Mouse (Mus musculus) stomach, embryonic 14.5 days (tissue): ENCODE measurements around the gene Epb41. TPM values are rescaled to one million over a fixed set of nuclear protein-coding genes. Genes with fewer than 3 reads are reported as not detected.

Experiments
- ATAC-seq: fragments of 200-750 bp; cut with Nextera tagmentation; 2 replicates; pipeline ENCODE4 v1.8.0; 2017; ENCODE audit warnings: low read depth, moderate TSS enrichment; ENCODE audit not compliant: insufficient number of reproducible peaks, insufficient read depth, low FRiP score
- H3K27ac ChIP-seq: fragments of 300-500 bp; sonication (generic); 2 replicates; pipeline ENCODE4 v1.5.1; 2014; ENCODE audit warnings: mild to moderate bottlenecking, low read length, moderate library complexity, mixed read lengths
- H3K27me3 ChIP-seq: fragments of 300-500 bp; sonication (generic); 2 replicates; pipeline ENCODE4 v1.6.1; 2014; ENCODE audit warnings: low read length, control low read depth, mixed read lengths; ENCODE audit not compliant: control insufficient read depth, insufficient read depth
- H3K36me3 ChIP-seq: fragments of 300-500 bp; sonication (generic); 2 replicates; pipeline ENCODE4 v1.6.1; 2014; ENCODE audit warnings: mild to moderate bottlenecking, control low read depth, low read length, moderate library complexity, mixed read lengths; ENCODE audit not compliant: control insufficient read depth, insufficient read depth
- H3K4me1 ChIP-seq: fragments of 300-500 bp; sonication (generic); 2 replicates; pipeline ENCODE4 v1.6.1; 2014; ENCODE audit warnings: low read length, control low read depth, mixed read lengths; ENCODE audit not compliant: control insufficient read depth, insufficient read depth
- H3K4me2 ChIP-seq: fragments of 300-500 bp; sonication (generic); replicated peaks from 2 replicates; pipeline ENCODE4 v1.6.1; 2014; ENCODE audit warnings: low read depth, low read length, control low read depth
- H3K4me3 ChIP-seq: fragments of 300-500 bp; sonication (generic); 2 replicates; pipeline ENCODE4 v1.5.1; 2014; ENCODE audit warnings: low read depth, low read length, control low read depth
- H3K9ac ChIP-seq: fragments of 300-500 bp; sonication (generic); replicated peaks from 2 replicates; pipeline ENCODE4 v1.6.1; 2014; ENCODE audit warnings: low read depth, mild to moderate bottlenecking, control low read depth, low read length, moderate library complexity, mixed read lengths
- H3K9me3 ChIP-seq: fragments of 300-500 bp; sonication (generic); 2 replicates; pipeline ENCODE4 v1.6.1; 2016; ENCODE audit warnings: low read depth, low read length, control low read depth; ENCODE audit not compliant: control insufficient read depth
- WGBS: fragments of 180-500 bp; shearing (Covaris S2); extraction: QIAGEN DNeasy Blood & Tissue Kit; methylation state at CpG from one replicate; pipeline ENCODE4 v1.1.7; 2014; 5-methylcytosine and 5-hydroxymethylcytosine counted together
- polyA plus RNA-seq: library from polyadenylated mRNA; unstranded; fragments of >200 nt; fragmentation: Nextera tagmentation; extraction: Ambion mirVana; gene quantifications from 2 replicates; pipeline ENCODE4 v1.2.1, GENCODE M21; 2014

Epb41 gene
- polyA plus RNA-seq, 1 experiment from 2014 or later = 55.0 TPM

DNA sequence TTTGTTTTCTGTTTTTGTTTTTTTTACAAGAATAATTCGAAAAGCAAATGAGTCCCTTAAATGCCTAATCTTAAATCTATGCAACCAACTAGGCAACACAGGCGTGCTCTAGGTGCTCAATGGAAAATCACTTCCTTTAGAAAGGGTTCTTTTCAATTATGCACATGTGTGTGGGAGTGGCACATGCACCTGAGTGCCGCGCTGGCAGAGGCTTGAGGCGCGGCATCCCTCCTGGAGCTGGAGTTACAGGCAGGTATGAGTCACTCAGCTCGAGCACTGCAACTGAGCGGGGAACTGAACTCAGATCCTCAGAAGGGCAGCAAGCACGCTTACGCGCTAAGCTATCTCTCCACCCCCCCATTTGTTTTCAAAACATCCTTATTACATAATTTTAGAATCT, 127.3 kb downstream of the Epb41 start:
- ATAC-seq = no peak
- H3K9ac ChIP-seq = no peak overlapping the region
- WGBS = 85% methylated on average over 11 of the region's 11 CpGs

DNA sequence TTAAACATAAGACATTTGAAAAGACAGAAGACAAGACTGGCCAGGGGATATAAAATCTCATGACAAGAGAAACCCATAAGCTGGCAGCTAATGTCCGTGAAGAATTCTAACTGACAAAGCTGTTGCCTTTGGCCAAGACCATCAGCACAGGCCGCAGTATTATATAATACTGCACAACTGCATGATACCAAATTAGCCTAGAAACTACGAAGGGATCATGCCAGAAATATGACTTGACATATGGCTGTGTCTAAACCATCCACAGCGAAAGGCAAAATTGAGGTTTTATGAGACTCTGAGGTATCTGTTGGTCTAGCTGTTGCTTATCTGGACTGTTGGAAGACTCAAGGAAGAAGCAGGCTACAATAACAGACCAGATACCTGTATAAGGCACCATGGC, 134.3 kb downstream of the Epb41 start:
- H3K9ac ChIP-seq = no peak overlapping the region
- no peak for ATAC-seq
- no peak overlapping the region for H3K4me3 ChIP-seq
- H3K36me3 ChIP-seq = no peaks in the 10 kb centered on the region; the same call in 1 of the 2 replicates
- no peaks in the 10 kb centered on the region for H3K27me3 ChIP-seq
- no peak overlapping the region for H3K4me2 ChIP-seq
- WGBS = 96% methylated on average over 4 of the region's 4 CpGs
- H3K27ac ChIP-seq = no peak overlapping the region
- H3K4me1 ChIP-seq = no peaks in the 10 kb centered on the region
- H3K9me3 ChIP-seq = no peaks in the 10 kb centered on the region

More for the DNA sequence above, 127.3 kb downstream of the Epb41 start:
- H3K36me3 ChIP-seq = 0 out of 2 replicates have a peak, but pooled peaks cover 3% of the 10 kb centered on the region
- H3K27me3 ChIP-seq = no peaks in the 10 kb centered on the region
- H3K4me2 ChIP-seq = no peak overlapping the region
- H3K9me3 ChIP-seq = no peaks in the 10 kb centered on the region
- peaks cover 3% of the 10 kb centered on the region for H3K4me1 ChIP-seq
- H3K27ac ChIP-seq = no peak overlapping the region
- H3K4me3 ChIP-seq = no peak overlapping the region

DNA sequence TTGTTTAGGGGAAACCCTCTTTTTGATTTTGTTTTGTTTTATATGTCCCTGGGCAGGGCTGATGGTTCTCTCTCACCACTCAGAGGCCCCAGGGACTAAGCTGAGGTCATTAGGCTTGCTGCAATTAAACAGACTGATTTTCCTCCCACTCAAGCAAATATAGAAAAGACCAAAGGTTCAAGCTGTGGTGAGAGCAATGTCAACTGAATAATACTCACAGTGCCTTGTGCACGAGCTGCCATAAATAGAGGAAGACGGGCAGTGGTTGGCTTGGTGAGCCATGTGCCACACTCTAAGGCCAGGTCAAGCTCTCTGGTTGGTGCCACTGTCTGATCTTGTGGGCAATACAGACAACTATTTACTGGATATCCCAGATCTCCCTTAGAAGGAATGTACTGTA, 135.7 kb downstream of the Epb41 start:
- Histone ChIP-seq H3K4me1 (no peaks in the 10 kb centered on the region), H3K36me3 (no peaks in the 10 kb centered on the region; the same call in 1 of the 2 replicates), H3K27me3 (no peaks in the 10 kb centered on the region), H3K27ac (no peak overlapping the region), H3K4me3 (no peak overlapping the region), H3K9me3 (no peaks in the 10 kb centered on the region), H3K9ac (no peak overlapping the region), H3K4me2 (no peak overlapping the region)
- WGBS = 71% methylated on average over 2 of the region's 2 CpGs
- no peak for ATAC-seq

DNA sequence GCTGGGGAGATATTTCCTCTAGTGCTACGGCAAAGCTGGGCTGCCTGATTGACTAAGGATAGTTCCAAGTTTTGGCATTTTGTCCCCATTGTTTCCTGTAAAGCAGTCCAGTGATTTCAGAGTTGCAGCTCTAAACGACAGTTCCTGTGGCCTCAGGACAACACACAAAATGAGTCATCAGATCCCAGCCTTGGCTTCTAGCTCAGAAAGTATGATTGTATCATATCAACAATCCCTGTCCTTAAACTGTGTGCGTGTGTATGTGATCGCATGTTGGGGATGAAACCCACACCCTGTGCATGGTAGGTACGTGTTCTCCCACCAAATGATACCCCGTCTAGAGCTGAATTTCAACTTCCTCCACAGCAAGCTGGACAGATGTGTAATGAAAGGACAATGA, 146.0 kb downstream of the Epb41 start:
- WGBS = 89% methylated on average over 6 of the region's 6 CpGs
- ATAC-seq = no peak
- peaks cover 35% of the 10 kb centered on the region for H3K36me3 ChIP-seq

DNA sequence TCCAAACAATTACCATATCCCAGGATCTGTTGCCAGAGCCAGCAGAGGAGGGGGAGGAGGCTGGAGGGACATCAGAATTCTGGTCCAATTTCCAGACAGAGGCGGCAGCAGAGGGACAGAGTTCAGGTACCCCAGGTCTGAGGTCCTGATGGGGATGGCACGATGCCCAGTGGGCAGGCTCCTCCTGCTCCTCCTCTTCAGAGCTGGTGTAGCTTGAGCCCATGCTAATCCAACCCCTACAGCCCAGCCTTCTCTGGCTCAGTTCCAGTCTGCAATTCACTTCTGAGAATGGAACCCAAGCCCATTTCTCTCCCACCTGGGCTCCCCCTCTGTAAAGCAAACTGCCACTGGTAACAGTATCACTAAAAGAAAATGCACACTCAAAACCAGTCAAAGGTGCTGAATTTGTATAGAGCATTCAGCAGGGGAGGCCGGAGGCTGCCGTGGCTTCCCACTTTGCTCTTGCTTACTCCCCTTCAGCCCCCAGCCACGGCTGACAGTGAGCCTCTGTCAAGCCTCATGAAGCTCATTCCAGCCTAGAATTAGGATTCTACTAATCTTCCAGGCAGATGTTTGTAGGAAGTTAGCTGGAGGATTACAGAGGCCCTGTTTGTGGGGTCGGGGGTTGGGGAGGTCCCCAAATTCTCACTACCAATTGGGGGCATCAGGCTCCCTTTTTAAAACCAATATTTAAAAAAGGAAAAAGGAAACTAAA, 150.9 kb downstream of the Epb41 start:
- peaks cover 19% of the 10 kb centered on the region for H3K4me1 ChIP-seq
- no peak overlapping the region for H3K27ac ChIP-seq
- no peaks in the 10 kb centered on the region for H3K9me3 ChIP-seq
- H3K9ac ChIP-seq = 0 out of 2 replicates have a peak overlapping the region, but pooled peaks have one; percentile 1
- WGBS = 62% methylated on average over 6 of the region's 6 CpGs
- H3K4me3 ChIP-seq = no peak overlapping the region
- peaks cover 16% of the 10 kb centered on the region; the same call in 1 of the 2 replicates for H3K36me3 ChIP-seq
- H3K27me3 ChIP-seq = peaks cover 15% of the 10 kb centered on the region
- no peak overlapping the region for H3K4me2 ChIP-seq
- no peak for ATAC-seq

More for the DNA sequence above, 146.0 kb downstream of the Epb41 start:
- Histone ChIP-seq H3K9me3 (no peaks in the 10 kb centered on the region), H3K9ac (no peak overlapping the region), H3K4me3 (no peak overlapping the region), H3K4me1 (peaks cover 7% of the 10 kb centered on the region; the same call in 1 of the 2 replicates), H3K27me3 (no peaks in the 10 kb centered on the region), H3K27ac (no peak overlapping the region), H3K4me2 (no peak overlapping the region)

DNA sequence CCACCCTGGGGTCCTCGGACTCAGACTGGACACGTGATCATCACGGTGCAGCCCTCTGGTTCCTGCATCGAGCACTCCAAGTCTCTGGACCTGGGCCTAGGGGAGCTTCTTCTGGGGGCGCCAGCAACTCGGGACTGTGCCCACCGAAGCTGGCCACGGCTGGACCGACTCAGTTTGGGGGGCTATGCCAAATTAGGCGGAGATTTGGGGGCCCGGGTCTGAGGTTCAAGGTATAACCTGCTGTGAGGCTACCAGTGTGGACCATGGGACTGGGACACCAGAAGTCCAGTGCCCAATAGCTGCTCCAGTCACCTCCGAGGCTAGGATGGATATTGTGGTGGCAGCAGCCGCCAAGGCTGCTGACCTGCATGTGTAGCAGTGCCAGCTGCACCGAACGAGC, 152.7 kb downstream of the Epb41 start:
- 62% methylated on average over 15 of the region's 15 CpGs for WGBS
- peak overlapping the region; percentile 90 for H3K4me2 ChIP-seq
- H3K9me3 ChIP-seq = no peaks in the 10 kb centered on the region
- H3K9ac ChIP-seq = 0 out of 2 replicates have a peak overlapping the region, but pooled peaks have one; percentile 46
- H3K4me1 ChIP-seq = peaks cover 29% of the 10 kb centered on the region
- peak overlapping the region; percentile 56 for H3K4me3 ChIP-seq
- H3K27ac ChIP-seq = no peak overlapping the region
- peaks cover 9% of the 10 kb centered on the region; the same call in 1 of the 2 replicates for H3K36me3 ChIP-seq
- H3K27me3 ChIP-seq = peaks cover 15% of the 10 kb centered on the region
- no peak for ATAC-seq

DNA sequence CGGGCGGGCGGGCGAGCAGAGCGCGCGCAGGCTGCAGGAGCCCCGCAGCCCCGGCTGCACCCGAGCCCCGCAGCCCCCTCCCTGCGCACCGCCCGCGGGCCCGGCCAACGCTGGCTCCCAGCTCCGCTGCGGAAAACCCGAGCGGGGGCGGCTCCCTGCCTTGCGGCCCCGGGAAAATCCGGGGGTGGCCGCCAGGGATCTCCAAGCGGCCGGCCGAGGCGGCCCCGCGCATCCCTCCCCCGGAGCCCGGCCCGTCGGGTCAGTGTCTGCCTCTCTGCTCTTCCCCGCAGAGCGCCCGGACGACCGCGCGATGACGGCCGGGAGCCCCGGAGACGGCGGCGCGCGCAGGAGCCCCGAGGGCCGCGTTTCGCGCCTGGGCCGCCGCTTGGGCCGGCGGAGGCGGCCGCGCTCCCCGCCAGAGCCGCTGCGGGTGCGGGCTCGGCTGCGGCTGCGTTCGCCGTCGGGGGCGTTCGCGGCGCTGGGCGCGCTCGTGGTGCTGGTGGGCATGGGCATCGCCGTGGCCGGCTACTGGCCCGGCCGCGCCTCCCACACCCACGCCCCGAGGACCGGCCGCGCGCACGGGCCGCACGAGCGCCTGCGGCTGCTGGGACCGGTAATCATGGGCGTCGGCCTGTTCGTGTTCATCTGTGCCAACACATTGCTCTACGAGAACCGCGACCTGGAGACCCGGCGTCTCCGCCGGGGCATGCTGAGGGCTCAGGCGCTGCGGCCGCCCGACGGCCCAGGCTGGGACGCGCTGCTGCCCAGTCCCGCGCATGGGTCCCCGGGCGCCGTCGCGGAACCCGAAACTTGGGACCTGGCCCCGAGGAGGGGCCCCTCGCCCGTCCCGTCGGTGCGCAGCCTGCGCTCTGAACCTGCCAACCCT, 153.4 kb downstream of the Epb41 start, which contains the start of gene Tmem200b:
Tmem200b (plus strand) TSS at position 311 of the 886 bp plus-strand sequence.
- Histone ChIP-seq H3K9ac (peak within 1 kb of the TSS; percentile 46), H3K4me1 (peaks cover 29% of the 10 kb centered on the region), H3K4me3 (peak within 1 kb of the TSS; percentile 56), H3K27me3 (peaks cover 16% of the 10 kb centered on the region), H3K4me2 (peak within 1 kb of the TSS; percentile 90), H3K27ac (no peak within 1 kb of the TSS), H3K36me3 (peaks cover 9% of the 10 kb centered on the region; the same call in 1 of the 2 replicates), H3K9me3 (no peaks in the 10 kb centered on the region)
- 1% methylated on average over 120 of the region's 130 CpGs for WGBS
- ATAC-seq = no peak; the same call in 1 of the 2 replicates

DNA sequence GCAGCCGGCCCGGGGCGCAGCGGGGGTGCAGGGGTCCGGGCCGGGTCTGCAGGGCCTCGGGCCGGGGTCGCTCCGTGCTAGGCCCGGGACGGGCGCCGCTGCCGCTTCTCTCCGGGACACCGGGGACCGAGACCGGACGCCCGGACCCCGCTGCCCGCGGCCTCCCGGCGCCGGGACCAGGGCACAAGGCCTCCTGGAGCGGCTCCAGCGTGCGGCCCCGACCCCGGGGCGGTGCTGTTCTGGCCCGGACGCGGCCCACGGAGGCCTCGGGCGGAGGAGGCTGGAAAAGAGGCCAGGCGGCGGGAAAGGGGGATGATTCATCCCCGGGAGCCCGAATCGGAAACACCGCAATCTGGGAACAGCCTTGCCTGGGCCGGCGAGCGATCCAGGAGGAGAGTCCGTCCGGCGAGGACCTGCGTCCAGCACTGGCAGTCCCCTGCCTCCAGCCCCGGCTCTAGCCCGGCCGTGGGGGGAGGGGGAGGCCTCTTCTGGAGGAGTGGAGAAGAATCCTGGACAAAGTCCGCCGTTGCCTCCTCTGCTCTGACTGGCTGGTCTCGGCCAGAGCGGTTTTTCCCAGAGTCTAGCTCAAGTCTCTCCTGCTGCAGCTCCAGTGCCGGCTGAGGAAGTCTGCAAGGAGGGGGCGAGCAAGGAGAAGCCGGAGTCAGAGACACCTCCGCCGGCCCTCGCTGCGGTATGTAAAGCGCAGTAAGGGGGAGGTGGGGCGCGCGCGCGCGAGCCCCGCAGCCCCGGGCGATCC, 154.3 kb downstream of the Epb41 start:
- Histone ChIP-seq H3K9ac (peak overlapping the region; percentile 46), H3K4me3 (peak overlapping the region; percentile 56), H3K27me3 (peaks cover 24% of the 10 kb centered on the region), H3K36me3 (peaks cover 9% of the 10 kb centered on the region; the same call in 1 of the 2 replicates), H3K27ac (no peak overlapping the region), H3K9me3 (no peaks in the 10 kb centered on the region), H3K4me2 (peak overlapping the region; percentile 90), H3K4me1 (peaks cover 30% of the 10 kb centered on the region)
- ATAC-seq = no peak
- WGBS = under 1% methylated on average over 76 of the region's 76 CpGs
